Mouse (Mus musculus) liver, embryonic 14.5 days (tissue): ENCODE data around the gene Dnajc1.

Source experiments
- CTCF ChIP-seq: IDR thresholded peaks from 2 replicates; pipeline ENCODE4 v1.5.1; 2016; ENCODE audit warnings: antibody characterized with exemption, low read depth, control low read depth
- EP300 ChIP-seq: IDR thresholded peaks from 2 replicates; pipeline ENCODE4 v1.6.1; 2016; ENCODE audit warnings: antibody characterized with exemption, low read depth

DNA sequence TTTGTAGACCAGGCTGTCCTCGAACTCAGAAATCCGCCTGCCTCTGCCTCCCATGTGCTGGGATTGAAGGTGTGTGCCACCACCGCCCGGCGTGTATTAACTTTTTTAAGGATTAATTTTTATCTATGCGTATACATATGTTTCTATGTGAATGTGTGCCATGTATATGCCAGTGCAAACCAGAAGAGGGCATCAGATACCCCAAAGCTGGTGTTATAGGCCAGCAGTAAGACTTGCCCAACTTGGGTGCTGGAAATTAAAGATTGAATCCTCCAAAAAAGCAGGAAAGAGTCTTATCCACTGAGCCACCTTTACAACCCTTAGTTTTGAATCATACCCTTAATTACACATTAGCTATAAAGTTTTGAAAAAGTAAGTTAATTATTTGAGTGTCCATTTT is 107.5 kb downstream of the Dnajc1 start:
- TF ChIP-seq CTCF (no peak), EP300 (no peak)
